Mouse (Mus musculus) lung, adult 2 months (tissue): ENCODE results near the gene H2-Q4.
"Not testable (repeated sequence)": the region's sequence is repeated elsewhere in the genome, so short reads cannot be mapped to it uniquely, and the experiment has no call there.

ENCODE experiments used
- CTCF ChIP-seq: fragments of 200-500 bp; IDR thresholded peaks from 2 replicates; pipeline ENCODE4 v1.5.1; 2011; ENCODE audit warnings: mild to moderate bottlenecking, low read length, control low read depth; ENCODE audit not compliant: insufficient read depth
- POLR2A ChIP-seq: fragments of 200-500 bp; IDR thresholded peaks from 2 replicates; pipeline ENCODE4 v1.6.1; 2011; ENCODE audit warnings: low read depth, mild to moderate bottlenecking, control low read depth, low read length, borderline replicate concordance; ENCODE audit errors: extremely low read depth

DNA sequence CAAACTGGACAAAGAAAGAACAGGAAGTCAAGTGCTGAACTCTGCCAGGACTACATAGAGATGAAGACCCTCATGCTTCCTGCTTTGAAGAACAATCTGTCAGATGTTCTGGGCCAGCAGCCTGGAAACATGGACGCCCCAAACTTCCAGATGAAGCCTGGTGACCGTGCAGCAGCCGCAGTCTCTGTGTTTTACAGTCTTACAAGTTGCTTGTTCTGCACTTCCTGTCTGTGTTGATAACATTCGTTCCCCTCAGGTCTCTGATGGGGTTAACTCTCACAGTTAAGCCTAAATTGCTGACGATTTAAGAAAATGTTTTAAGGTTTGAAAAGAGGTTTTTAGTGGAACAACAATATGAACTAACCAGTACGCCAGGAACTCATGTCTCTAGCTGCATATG lies 47.9 kb upstream of the H2-Q4 start:
- not testable (repeated sequence) for TF ChIP-seq CTCF, POLR2A
